Mouse (Mus musculus) heart, adult 9 months (tissue): ENCODE data around the gene Pla2g12a.

Experiments
- DNase-seq, 2 experiments: peaks; one replicate each; pipeline ENCODE4 v3.0.0; 2022; ENCODE audit warnings: low spot score in 2 of 2

Gene Pla2g12a

GRCm38 (mm10) chr3:129898886-129899285 lies 20.5 kb downstream of the Pla2g12a start:
- DNase-seq = no peak

GRCm38 (mm10) chr3:129901271-129901809 lies 22.9 kb downstream of the Pla2g12a start, which contains the start of gene Casp6:
Casp6 (plus strand) TSS chr3:129901425.
- peak; percentile 76 to 79 for DNase-seq

GRCm38 (mm10) chr3:129903369-129903768 lies 25.0 kb downstream of the Pla2g12a start:
- no peak for DNase-seq

- DNase-seq = no peak
Observed at GRCm38 (mm10) chr3:129903866-129904265, 25.5 kb downstream of the Pla2g12a start.

- DNase-seq = no peak
Observed at GRCm38 (mm10) chr3:129904381-129905132, 26.2 kb downstream of the Pla2g12a start.

GRCm38 (mm10) chr3:129912025-129912424 lies 33.6 kb downstream of the Pla2g12a start:
- no peak for DNase-seq

GRCm38 (mm10) chr3:129913241-129913640 lies 34.8 kb downstream of the Pla2g12a start:
- DNase-seq = no peak

- DNase-seq = no peak
Observed at GRCm38 (mm10) chr3:129917424-129917823, 39.0 kb downstream of the Pla2g12a start.

- peak in 1 of 2 experiments; percentile 46 for DNase-seq
Observed at GRCm38 (mm10) chr3:129918434-129918833, 40.0 kb downstream of the Pla2g12a start.

- no peak for DNase-seq
Observed at GRCm38 (mm10) chr3:129923581-129923980, 45.2 kb downstream of the Pla2g12a start.

GRCm38 (mm10) chr3:129925861-129926260 lies 47.5 kb downstream of the Pla2g12a start:
- no peak for DNase-seq

GRCm38 (mm10) chr3:129930213-129930778 lies 51.9 kb downstream of the Pla2g12a start:
- peak; percentile 25 to 28 for DNase-seq

GRCm38 (mm10) chr3:129932443-129932842 lies 54.0 kb downstream of the Pla2g12a start:
- no peak for DNase-seq

- no peak for DNase-seq
Observed at GRCm38 (mm10) chr3:129936561-129936960, 58.2 kb downstream of the Pla2g12a start.

GRCm38 (mm10) chr3:129937848-129938247 lies 59.4 kb downstream of the Pla2g12a start:
- no peak for DNase-seq

- DNase-seq = no peak
Observed at GRCm38 (mm10) chr3:129939058-129939457, 60.7 kb downstream of the Pla2g12a start.

- no peak for DNase-seq
Observed at GRCm38 (mm10) chr3:129940780-129941179, 62.4 kb downstream of the Pla2g12a start.

GRCm38 (mm10) chr3:129941291-129941690 lies 62.9 kb downstream of the Pla2g12a start:
- no peak for DNase-seq

- no peak for DNase-seq
Observed at GRCm38 (mm10) chr3:129943813-129944212, 65.4 kb downstream of the Pla2g12a start.
